ENCODE assay signal across 8 mouse cellular contexts in genomic region chr11:106613638-106614338, GRCm38 (mm10). TPM values are rescaled to one million over a fixed set of nuclear protein-coding genes. Genes with fewer than 3 reads are reported as not detected.
DNase-seq lines count a peak whose midpoint lies in the region; ATAC-seq and TF ChIP-seq lines count a peak whose summit lies in the region.

No protein-coding gene starts in this region.

- H3K27me3 ChIP-seq in lung, embryonic 14.5 days (ENCODE audit: insufficient read depth, low read length), result no peaks in the 10 kb centered on the region
- 0 out of 2 replicates have a peak, but pooled peaks cover 6% of the 10 kb centered on the region for H3K27me3 ChIP-seq in hindbrain, embryonic 13.5 days

- TF ChIP-seq CTCF in lung, embryonic 14.5 days (IDR thresholded peaks at IDR 0.05; ENCODE audit: low read depth), result peak; percentile 39; the same call in 1 of the 2 replicates

- peak overlapping the region; percentile 89 for H3K9ac ChIP-seq in lung, embryonic 14.5 days
- peak overlapping the region; percentile 91 for H3K9ac ChIP-seq in hindbrain, embryonic 13.5 days

- peak overlapping the region; percentile 98 for H3K4me3 ChIP-seq in lung, embryonic 14.5 days (ENCODE audit: low read depth, low read length)
- peak overlapping the region; percentile 54; the same call in 1 of the 2 replicates for H3K4me3 ChIP-seq in brown adipose tissue, adult 24 weeks (ENCODE audit: insufficient read depth, low read depth, low read length)
- peak overlapping the region; percentile 99 for H3K4me3 ChIP-seq in hindbrain, embryonic 13.5 days

- WGBS in lung, embryonic 14.5 days, result 56% methylated on average over 14 of the region's 15 CpGs
- 55% methylated on average over 15 of the region's 15 CpGs for WGBS in hindbrain, embryonic 13.5 days

- H3K4me1 ChIP-seq in lung, embryonic 14.5 days (ENCODE audit: insufficient read depth), result peaks cover 6% of the 10 kb centered on the region
- peaks cover 4% of the 10 kb centered on the region; the same call in 1 of the 2 replicates for H3K4me1 ChIP-seq in brown adipose tissue, adult 24 weeks (ENCODE audit: control insufficient read depth, insufficient read depth, insufficient read length, low read length)
- H3K4me1 ChIP-seq in hindbrain, embryonic 13.5 days (replicated peaks), result peaks cover 16% of the 10 kb centered on the region

- no peaks in the 10 kb centered on the region for H3K9me3 ChIP-seq in lung, embryonic 14.5 days (ENCODE audit: low read depth, low read length)
- no peaks in the 10 kb centered on the region for H3K9me3 ChIP-seq in hindbrain, embryonic 13.5 days

- DNase-seq in lung, embryonic 14.5 days, result no peak
- DNase-seq in lung, postnatal 36 days, result no peak
- DNase-seq in urinary bladder, postnatal 25 days (ENCODE audit: low spot score), result no peak
- no peak for DNase-seq in urinary bladder, postnatal 4 days (ENCODE audit: low spot score in 2 of 2)
- DNase-seq in left cerebral cortex, adult 18-20 months (ENCODE audit: low spot score in 2 of 2), result no peak

- peak overlapping the region; percentile 74; the same call in 1 of the 2 replicates for H3K27ac ChIP-seq in lung, embryonic 14.5 days (ENCODE audit: low read depth)
- H3K27ac ChIP-seq in brown adipose tissue, adult 24 weeks (replicated peaks; ENCODE audit: low read depth, low read length), result no peak overlapping the region
- peak overlapping the region; percentile 88 for H3K27ac ChIP-seq in hindbrain, embryonic 13.5 days

- ATAC-seq in lung, embryonic 14.5 days (ENCODE audit: insufficient read depth), result no peak
- no peak for ATAC-seq in hindbrain, embryonic 13.5 days (ENCODE audit: low FRiP score)
- peak; percentile 11; the same call in 1 of the 2 replicates for ATAC-seq in megakaryocyte progenitor cell, adult 5-6 weeks (replicated peaks; ENCODE audit: poor library complexity)

- no peaks in the 10 kb centered on the region for H3K36me3 ChIP-seq in lung, embryonic 14.5 days (ENCODE audit: insufficient read depth)
- H3K36me3 ChIP-seq in hindbrain, embryonic 13.5 days, result no peaks in the 10 kb centered on the region

- H3K4me2 ChIP-seq in lung, embryonic 14.5 days, result peak overlapping the region; percentile 59
- H3K4me2 ChIP-seq in hindbrain, embryonic 13.5 days, result peak overlapping the region; percentile 91

RNA-seq across cellular contexts. Expression of gene Tex2, which starts 0.6 kb away (rescaled TPM):
- polyA plus RNA-seq in lung, embryonic 14.5 days (2014; fragmentation: Nextera tagmentation; extraction: Ambion mirVana), result 10.9 and 11.3 TPM in 2 replicates
- polyA plus RNA-seq in brown adipose tissue, adult 24 weeks (2012; ENCODE audit: insufficient read depth, insufficient read length, missing spikeins), result 32.8 and 33.5 TPM in 2 replicates
- 21.3 and 21.7 TPM in 2 replicates for polyA plus RNA-seq in hindbrain, embryonic 13.5 days (2015; fragmentation: Nextera tagmentation; extraction: Ambion mirVana)
- total RNA-seq in megakaryocyte progenitor cell, adult 5-6 weeks (2015), result 48.2 and 52.8 TPM in 2 replicates
- total RNA-seq in megakaryocyte progenitor cell, adult 5-6 weeks (2017), result 77.8 and 78.5 TPM in 2 replicates
- total RNA-seq in left cerebral cortex, adult 18-20 months (2021), result 100 to 1,000 TPM; 116 to 121 TPM
